Mouse (Mus musculus): ENCODE results near the gene Olfr376.

Gene Olfr376

DNA sequence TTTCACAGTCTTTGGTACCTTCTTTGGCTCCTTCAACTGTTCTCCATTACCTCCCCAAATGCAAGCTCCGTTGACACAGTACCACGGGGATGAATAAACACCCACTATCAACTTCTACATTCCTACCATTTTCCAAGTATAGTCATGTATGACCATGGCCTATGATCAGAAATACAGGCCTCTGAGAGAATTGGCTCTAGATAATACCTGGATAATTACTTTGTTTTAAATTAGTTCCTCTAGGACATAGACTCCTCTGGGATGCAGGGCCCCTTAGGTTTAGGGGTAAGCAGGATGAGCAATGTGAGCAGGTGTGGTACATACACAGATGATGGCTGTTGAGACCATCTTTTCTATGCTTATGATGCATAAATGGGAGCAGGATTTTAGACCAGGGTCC, at the start of gene Olfr376:
Gene Olfr376 (plus strand): TSS at position 301 of the 400 bp plus-strand sequence.
- DNase-seq: no peak

DNA sequence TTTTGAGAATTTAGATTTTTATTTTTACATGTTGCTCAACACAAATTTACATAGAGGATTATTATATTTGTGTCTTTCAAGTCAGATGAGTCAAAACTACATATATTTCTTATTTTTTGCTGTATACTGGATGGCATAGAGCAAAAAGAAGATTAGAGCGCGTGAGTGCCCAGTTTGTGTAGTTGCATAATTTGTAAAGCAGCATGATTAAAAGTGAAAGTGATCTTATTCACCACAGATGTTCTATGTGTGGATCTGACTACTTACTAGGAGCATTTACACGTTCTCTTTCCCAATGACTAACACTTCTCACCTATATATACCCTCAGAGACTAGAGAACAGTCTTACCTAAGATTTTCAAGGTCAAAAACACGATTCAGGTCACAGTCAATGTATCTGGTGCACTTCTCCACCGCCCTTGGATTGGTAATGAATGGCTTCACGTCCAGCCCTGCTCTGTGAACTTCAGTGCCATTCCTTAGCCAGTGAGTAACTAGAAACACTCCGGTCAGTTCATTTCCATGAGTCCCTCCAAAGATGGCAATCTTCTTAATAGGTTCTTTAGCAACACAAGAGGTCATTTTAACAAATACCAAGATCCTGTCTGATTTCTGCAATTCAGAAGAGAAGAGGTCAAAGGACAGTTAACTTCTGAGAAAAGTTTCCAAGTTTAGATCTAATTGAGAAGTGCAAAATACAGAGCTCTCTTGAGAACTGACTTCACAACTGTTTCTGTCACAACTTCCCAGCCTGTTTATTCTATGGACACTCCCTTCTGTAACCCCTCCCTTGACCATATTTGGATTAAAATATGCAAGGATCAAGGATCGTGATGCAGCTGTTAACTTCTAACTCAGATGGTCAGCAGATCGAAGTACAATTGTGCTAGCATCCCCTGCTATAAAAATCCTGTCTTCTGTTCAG, 46.9 kb upstream of the Olfr376 start:
- DNase-seq: no peak

DNA sequence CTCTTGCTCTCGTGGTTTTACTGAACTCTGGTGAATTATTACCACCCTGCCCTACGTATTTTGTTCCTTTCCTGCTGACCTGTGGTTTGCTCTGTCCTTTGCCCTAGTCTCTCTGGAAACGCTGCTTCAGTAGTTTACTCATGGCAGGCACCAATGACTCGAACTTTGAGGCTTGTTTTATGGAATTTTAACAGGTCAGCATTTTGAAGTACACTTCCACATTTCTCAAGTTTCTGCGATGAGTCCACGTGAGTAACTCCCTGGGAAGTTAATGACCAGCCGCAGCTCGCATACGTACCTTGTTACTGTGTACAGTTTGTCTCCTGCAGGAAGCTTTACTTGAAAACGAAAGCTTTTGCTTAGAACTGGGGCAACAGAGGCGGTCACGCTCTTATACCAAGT, 44.6 kb upstream of the Olfr376 start:
- no peak for DNase-seq

DNA sequence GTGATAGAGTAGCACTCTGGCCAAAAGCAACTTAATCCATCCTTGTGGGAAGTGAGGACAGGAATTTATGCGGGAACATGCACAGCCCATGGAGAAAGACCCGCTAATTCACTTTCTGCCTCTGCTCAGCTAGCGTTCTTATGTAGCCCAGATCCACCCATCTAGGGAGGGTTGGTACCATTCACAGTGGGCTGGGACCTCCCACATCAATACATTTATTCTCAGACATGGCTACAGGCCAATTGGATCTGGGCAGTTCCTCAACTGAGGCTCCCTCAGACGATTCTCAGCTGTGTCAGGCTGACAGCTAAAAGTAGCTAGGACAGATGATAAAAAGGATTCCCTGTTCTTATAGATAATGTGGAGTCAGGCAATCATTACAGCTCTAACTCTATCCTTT, 43.7 kb upstream of the Olfr376 start:
- DNase-seq: no peak

DNA sequence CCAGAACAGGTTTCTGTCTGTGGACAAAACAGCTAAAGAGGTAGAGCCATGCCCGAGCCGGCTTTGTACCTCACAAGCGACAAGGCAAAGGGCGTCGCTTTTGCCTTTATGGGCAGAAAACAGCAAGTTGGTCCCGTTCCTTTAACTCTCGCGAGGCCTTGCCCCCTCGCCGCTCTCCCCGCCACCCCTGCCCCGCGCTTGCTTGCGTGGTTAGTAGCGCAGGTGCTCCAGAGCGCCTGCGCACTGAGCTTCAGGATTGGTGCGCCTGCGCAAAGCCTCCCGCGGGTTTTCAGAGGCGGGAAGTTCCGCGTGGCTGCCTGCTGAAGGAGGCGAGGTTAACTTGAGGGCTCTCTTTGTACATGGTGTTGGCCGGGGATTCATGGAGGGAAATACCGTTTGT, 41.6 kb upstream of the Olfr376 start, which contains the start of the genes Aspa, Gm49340 and Spata22:
Gene Aspa (minus strand): TSS at position 155 of the 400 bp plus-strand sequence.
Gene Gm49340 (plus strand): TSS at position 300 of the 400 bp plus-strand sequence.
Gene Spata22 (plus strand): TSS at position 300 of the 400 bp plus-strand sequence.
- DNase-seq: no peak

DNA sequence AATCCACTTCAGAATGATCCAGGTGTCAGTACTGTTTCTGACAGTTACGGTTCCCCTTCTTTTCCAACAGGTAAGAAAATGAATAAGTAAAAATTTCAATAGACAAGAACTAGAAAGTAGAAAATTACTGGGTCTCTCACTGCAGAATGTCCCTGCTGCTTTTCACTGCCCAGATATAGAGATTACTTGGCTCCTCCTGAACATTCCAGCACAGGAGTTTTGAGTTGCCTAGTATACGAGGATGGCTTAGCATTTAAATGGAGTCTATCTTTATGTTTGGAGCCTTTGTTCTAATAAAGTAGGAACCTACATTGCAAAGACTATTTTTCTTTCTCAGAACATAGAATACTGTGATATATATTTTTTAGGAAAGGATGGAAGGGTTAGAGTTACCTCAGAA, 37.7 kb upstream of the Olfr376 start:
- DNase-seq: no peak

DNA sequence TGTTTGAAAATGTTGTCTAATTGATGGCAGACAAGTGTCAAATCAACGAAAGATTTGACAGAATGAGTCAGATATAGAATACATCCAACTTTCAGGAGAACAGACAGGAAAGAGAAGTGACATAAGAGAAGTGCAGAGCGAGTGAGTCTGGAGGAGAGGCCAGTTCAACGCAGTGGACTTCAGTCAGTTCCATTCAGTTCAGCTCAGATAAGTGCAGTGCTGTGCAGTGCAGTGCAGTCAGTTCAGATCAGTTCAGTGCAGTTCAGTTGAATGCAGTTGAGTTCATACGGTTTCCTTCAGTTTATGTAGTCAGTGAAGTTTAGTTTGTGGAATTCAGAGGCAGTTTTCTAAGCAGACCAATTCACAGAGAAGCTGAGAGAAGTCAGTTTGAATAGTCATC, 34.1 kb upstream of the Olfr376 start:
- DNase-seq: no peak

DNA sequence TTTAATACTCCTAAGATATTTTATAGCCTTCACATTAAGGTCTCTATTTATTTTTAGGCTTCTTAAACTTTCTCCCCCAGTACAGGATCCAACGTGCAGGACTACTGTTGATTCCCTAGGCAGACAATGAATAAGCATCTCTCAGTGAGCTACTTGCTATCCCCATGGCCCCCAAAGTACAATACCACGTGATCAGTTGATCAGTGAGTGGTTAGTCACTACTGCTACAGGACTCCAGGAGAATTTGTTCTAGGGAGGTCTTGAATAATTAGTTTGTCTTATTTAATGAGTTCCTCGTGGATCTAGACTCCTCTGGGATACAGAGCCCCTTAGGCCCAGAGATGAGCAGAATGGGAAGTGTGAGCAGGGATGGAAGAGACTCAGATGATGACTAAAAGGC, 20.6 kb upstream of the Olfr376 start, which contains the start of gene Olfr20:
Gene Olfr20 (plus strand): TSS at position 301 of the 400 bp plus-strand sequence.
- DNase-seq: no peak

DNA sequence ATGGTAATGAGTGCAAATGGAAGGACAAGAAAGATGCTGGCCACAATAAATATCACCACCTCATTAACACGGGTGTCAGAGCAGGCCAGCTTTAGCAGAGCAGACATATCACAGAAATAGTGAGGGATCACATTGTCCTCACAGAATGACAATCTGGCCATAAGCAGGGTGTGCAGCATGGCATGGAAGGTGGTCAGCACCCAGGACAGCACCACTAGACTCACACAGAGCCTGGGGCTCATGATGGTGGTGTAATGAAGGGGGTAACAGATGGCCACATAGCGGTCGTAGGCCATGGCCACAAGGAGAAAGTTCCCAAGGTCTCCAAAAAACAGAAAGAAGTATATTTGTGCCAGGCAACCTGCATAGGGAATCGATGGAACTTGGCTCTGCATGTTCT, 24.3 kb downstream of the Olfr376 start:
- no peak for DNase-seq

DNA sequence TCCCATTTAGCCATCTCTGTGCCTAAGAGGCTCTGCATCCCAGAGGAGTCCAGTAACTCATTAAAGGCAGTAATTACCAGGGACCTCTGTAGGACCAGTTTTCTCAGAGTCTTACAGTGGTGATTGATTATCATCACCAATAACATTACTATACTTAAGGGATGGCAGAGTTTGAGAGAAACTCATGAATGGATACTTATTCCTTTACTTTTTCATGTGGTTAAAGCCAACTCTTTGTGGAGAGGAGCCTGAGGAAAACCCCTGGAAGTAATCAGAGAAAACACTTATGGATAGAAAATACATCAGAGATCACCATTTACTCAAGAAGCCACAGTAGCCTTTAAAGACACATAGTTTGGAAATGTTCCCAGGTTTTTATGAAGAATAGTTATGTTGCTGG, 28.5 kb downstream of the Olfr376 start, which contains the start of gene Olfr1:
Gene Olfr1 (minus strand): TSS at position 101 of the 400 bp plus-strand sequence.
- DNase-seq: no peak
